32 mouse cellular contexts compared by ENCODE assay signal in genomic region chr13:73299322-73299721, GRCm38 (mm10). TPM values are rescaled to one million over a fixed set of nuclear protein-coding genes. Genes with fewer than 3 reads are reported as not detected.
DNase-seq lines count a peak whose midpoint lies in the region; ATAC-seq lines count a peak whose summit lies in the region.
"Had no signal": no experiment of that assay in that cellular context is flagged by ENCODE, and none has a peak within 500 bp of the region (broad histone marks: within the 10 kb centered on the region; RNA-seq: fewer than 3 reads in every experiment).

No protein-coding gene starts in this region.

- peak; percentile 28 for ATAC-seq in heart, embryonic 15.5 days (replicated peaks; ENCODE audit: insufficient number of reproducible peaks, insufficient read depth, low FRiP score, low read depth)
- ATAC-seq: forebrain, embryonic 14.5 days had no signal

- H3K27ac ChIP-seq in heart, embryonic 10.5 days, result peak overlapping the region; percentile 81
- peak overlapping the region; percentile 91 for H3K27ac ChIP-seq in heart, embryonic 15.5 days
- H3K27ac ChIP-seq: embryonic facial prominence, embryonic 12.5 days; hindbrain, embryonic 13.5 days; kidney, embryonic 15.5 days; limb, embryonic 12.5 days; liver, embryonic 14.5 days had no signal

- H3K9me3 ChIP-seq in heart, embryonic 10.5 days, result no peaks in the 10 kb centered on the region
- no peaks in the 10 kb centered on the region for H3K9me3 ChIP-seq in heart, embryonic 15.5 days (replicated peaks)
- H3K9me3 ChIP-seq: embryonic facial prominence, embryonic 12.5 days; limb, embryonic 12.5 days had no signal

- H3K27me3 ChIP-seq in heart, embryonic 10.5 days (ENCODE audit: insufficient read depth, poor library complexity, severe bottlenecking), result no peaks in the 10 kb centered on the region
- no peaks in the 10 kb centered on the region for H3K27me3 ChIP-seq in heart, embryonic 15.5 days
- H3K27me3 ChIP-seq: embryonic facial prominence, embryonic 12.5 days; limb, embryonic 12.5 days had no signal

- WGBS in heart, embryonic 10.5 days, result 57% methylated on average over 5 of the region's 5 CpGs
- 44% methylated on average over 5 of the region's 5 CpGs for WGBS in heart, embryonic 15.5 days

- no peaks in the 10 kb centered on the region for H3K36me3 ChIP-seq in heart, embryonic 10.5 days
- no peaks in the 10 kb centered on the region for H3K36me3 ChIP-seq in heart, embryonic 15.5 days
- H3K36me3 ChIP-seq: embryonic facial prominence, embryonic 12.5 days; G1E; hindbrain, embryonic 13.5 days; kidney, embryonic 15.5 days; limb, embryonic 12.5 days had no signal

- DNase-seq in heart, embryonic 10.5 days (ENCODE audit: low spot score), result peak; percentile 80
- DNase-seq in heart, adult 11 months, result no peak
- no peak for DNase-seq in heart, adult 9 months (ENCODE audit: low spot score in 2 of 2)
- peak; percentile 23 to 46 for DNase-seq in layer of hippocampus, postnatal 10 days (ENCODE audit: low spot score in 2 of 2)
- DNase-seq in layer of hippocampus, postnatal 36 days, result no peak
- DNase-seq in heart, postnatal 4 days, result peak; percentile 43
- DNase-seq: adrenal gland, adult 8-10 months; cerebellum, adult 8-10 months; embryo, embryonic 11 days; gastrocnemius, postnatal 14 days; kidney, adult 18-20 months; kidney, postnatal 25 days; lung, embryonic 14.5 days; lung, postnatal 14 days; midbrain, embryonic 14.5 days; right cerebral cortex, postnatal 14 days; thymus, postnatal 4 days had no signal

- no peak overlapping the region for H3K4me2 ChIP-seq in heart, embryonic 15.5 days
- H3K4me2 ChIP-seq: embryonic facial prominence, embryonic 12.5 days; hindbrain, embryonic 13.5 days; kidney, embryonic 15.5 days; limb, embryonic 12.5 days; lung, embryonic 14.5 days had no signal

- H3K4me1 ChIP-seq in heart, embryonic 10.5 days, result peaks cover 46% of the 10 kb centered on the region
- H3K4me1 ChIP-seq in heart, embryonic 15.5 days (replicated peaks), result peaks cover 18% of the 10 kb centered on the region
- H3K4me1 ChIP-seq: embryonic facial prominence, embryonic 12.5 days; hindbrain, embryonic 13.5 days; kidney, embryonic 15.5 days; limb, embryonic 12.5 days had no signal

- no peak overlapping the region for H3K4me3 ChIP-seq in heart, embryonic 10.5 days
- H3K4me3 ChIP-seq in heart, embryonic 15.5 days, result no peak overlapping the region
- H3K4me3 ChIP-seq: embryonic facial prominence, embryonic 12.5 days; hindbrain, embryonic 13.5 days; kidney, embryonic 15.5 days; limb, embryonic 12.5 days had no signal

- H3K9ac ChIP-seq in heart, embryonic 15.5 days, result no peak overlapping the region
- H3K9ac ChIP-seq: embryonic facial prominence, embryonic 12.5 days; hindbrain, embryonic 13.5 days; kidney, embryonic 15.5 days; limb, embryonic 12.5 days; liver, embryonic 14.5 days; lung, embryonic 14.5 days had no signal

RNA-seq across cellular contexts. Expression of gene Mrpl36, which starts 29.0 kb away (rescaled TPM):
- 145 and 181 TPM in 2 replicates for polyA plus RNA-seq in heart, embryonic 10.5 days (2016; fragmentation: Nextera tagmentation; extraction: Ambion mirVana)
- polyA plus RNA-seq in heart, embryonic 15.5 days (2015; fragmentation: Nextera tagmentation; extraction: Ambion mirVana), result 117 and 140 TPM in 2 replicates
- total RNA-seq in layer of hippocampus, postnatal 10 days (2021), result 10 to 100 TPM; 33.0 to 35.5 TPM
- 10 to 100 TPM; 35.2 to 42.5 TPM for total RNA-seq in layer of hippocampus, postnatal 36 days (2021)
- 10 to 100 TPM; 41.6 to 43.9 TPM for total RNA-seq in heart, postnatal 4 days (2021)

RNA-seq across cellular contexts. Expression of gene Ndufs6, which starts 29.0 kb away (rescaled TPM):
- 499 and 600 TPM in 2 replicates for polyA plus RNA-seq in heart, embryonic 10.5 days (2016; fragmentation: Nextera tagmentation; extraction: Ambion mirVana)
- 637 and 761 TPM in 2 replicates for polyA plus RNA-seq in heart, embryonic 15.5 days (2015; fragmentation: Nextera tagmentation; extraction: Ambion mirVana)
- 100 to 1,000 TPM; 175 to 197 TPM for total RNA-seq in layer of hippocampus, postnatal 10 days (2021)
- 100 to 1,000 TPM; 170 to 174 TPM for total RNA-seq in layer of hippocampus, postnatal 36 days (2021)
- total RNA-seq in heart, postnatal 4 days (2021), result 100 to 1,000 TPM; 659 to 710 TPM

RNA-seq across cellular contexts. Expression of gene Irx4, which starts 39.0 kb away (rescaled TPM):
- polyA plus RNA-seq in heart, embryonic 10.5 days (2016; fragmentation: Nextera tagmentation; extraction: Ambion mirVana), result 39.4 and 78.4 TPM in 2 replicates
- polyA plus RNA-seq in heart, embryonic 15.5 days (2015; fragmentation: Nextera tagmentation; extraction: Ambion mirVana), result 40.3 and 44.3 TPM in 2 replicates
- not detected for total RNA-seq in layer of hippocampus, postnatal 10 days (2021)
- not detected for total RNA-seq in layer of hippocampus, postnatal 36 days (2021)
- total RNA-seq in heart, postnatal 4 days (2021), result 10 to 100 TPM; 53.3 to 64.3 TPM
- total RNA-seq: adrenal gland, postnatal 4 days; G1E; gastrocnemius, postnatal 14 days; granulocyte monocyte progenitor cell, adult 5-6 weeks; layer of hippocampus, adult 18-20 months; left cerebral cortex, postnatal 14 days; monocyte, adult 5-6 weeks had no signal
- polyA plus RNA-seq: G1E; liver, embryonic 14.5 days; lung, embryonic 14.5 days; stomach, embryonic 14.5 days; testis, adult 2 months had no signal

Comparison
In these comparisons a context has a peak if more than half of its experiments do, and no peak if none do; other contexts are left out.
1. DNase-seq: peak in heart, embryonic 10.5 days (single experiment), layer of hippocampus, postnatal 10 days (2 of 2) and heart, postnatal 4 days (single experiment); none in heart, adult 11 months (single experiment), heart, adult 9 months (0 of 2) and layer of hippocampus, postnatal 36 days (0 of 2).
2. RNA of gene Irx4, which starts 39.0 kb away (total RNA-seq): 53.3 to 64.3 TPM in heart, postnatal 4 days; not detected in layer of hippocampus, postnatal 10 days and not detected in layer of hippocampus, postnatal 36 days; every median in the first group is over 10 times any median in the second.